Mouse (Mus musculus) CH12.LX (cell line): ENCODE data around the gene Hsf5. TPM values are rescaled to one million over a fixed set of nuclear protein-coding genes. Genes with fewer than 3 reads are reported as not detected.

ENCODE experiments used
- DNase-seq: peaks from one replicate; pipeline ENCODE4 v3.0.0-alpha.2; 2013; ENCODE audit errors: extremely low read depth
- H3K27ac ChIP-seq: 2 replicates; pipeline ENCODE4 v1.5.1; 2012; ENCODE audit warnings: low read depth, mild to moderate bottlenecking, control low read depth, moderate library complexity; ENCODE audit not compliant: insufficient read depth
- H3K27me3 ChIP-seq: replicated peaks from 2 replicates; pipeline ENCODE3; 2012; ENCODE audit warnings: inconsistent platforms
- H3K36me3 ChIP-seq, 2 experiments: replicated peaks in 1 of 2; 2 replicates each; pipeline versions ENCODE3 to v1.6.1; 2012; ENCODE audit warnings: inconsistent platforms in 1 of 2, low read length in 1 of 2, mild to moderate bottlenecking in 1 of 2, mixed read lengths in 1 of 2, moderate library complexity in 1 of 2; ENCODE audit not compliant: control insufficient read depth in 1 of 2, insufficient read depth in 1 of 2
- H3K4me1 ChIP-seq, 2 experiments: 2 replicates each; pipeline ENCODE4 v1.6.1; 2012; ENCODE audit warnings: inconsistent platforms in 1 of 2, moderate library complexity in 1 of 2; ENCODE audit not compliant: insufficient read depth in 2 of 2, control insufficient read depth in 1 of 2
- H3K4me2 ChIP-seq: 2 replicates; pipeline ENCODE4 v1.6.1; 2012; ENCODE audit warnings: low read depth, mild to moderate bottlenecking, control low read depth; ENCODE audit not compliant: poor library complexity, insufficient read depth, severe bottlenecking
- H3K4me3 ChIP-seq, 3 experiments: fragments of 150-350 bp in 1 of 3; sonication (generic) in 1 of 3; replicated peaks in 1 of 3; 2 replicates each; pipeline versions ENCODE3 to v1.5.1; 2011 to 2012; ENCODE audit warnings: low read depth in 2 of 3, low read length in 2 of 3, mild to moderate bottlenecking in 2 of 3, moderate library complexity in 2 of 3, control low read depth in 1 of 3, improper control_type of control experiment in 1 of 3, inconsistent platforms in 1 of 3, mixed read lengths in 1 of 3; ENCODE audit not compliant: poor library complexity in 1 of 3
- H3K79me2 ChIP-seq: replicated peaks from 2 replicates; pipeline ENCODE4 v1.6.1; 2012; ENCODE audit warnings: mild to moderate bottlenecking, moderate library complexity; ENCODE audit not compliant: control insufficient read depth, poor library complexity, insufficient read depth, severe bottlenecking; ENCODE audit errors: extremely low read depth
- H3K9ac ChIP-seq: 2 replicates; pipeline ENCODE4 v1.6.1; 2012; ENCODE audit warnings: low read depth, mild to moderate bottlenecking, control low read depth, moderate library complexity; ENCODE audit not compliant: insufficient read depth
- H3K9me3 ChIP-seq: replicated peaks from 2 replicates; pipeline ENCODE3; 2012; ENCODE audit warnings: low read length, inconsistent platforms, mixed read lengths
- BHLHE40 ChIP-seq: IDR thresholded peaks from 2 replicates; pipeline ENCODE4 v1.6.1; 2011; ENCODE audit warnings: mild to moderate bottlenecking, low read depth, low read length, improper control_type of control experiment
- CHD1 ChIP-seq: IDR thresholded peaks from 2 replicates; pipeline ENCODE4 v1.6.1; 2012; ENCODE audit warnings: low read depth, low read length, improper control_type of control experiment, inconsistent platforms
- CHD2 ChIP-seq: IDR thresholded peaks from 2 replicates; pipeline ENCODE4 v1.6.1; 2011; ENCODE audit warnings: low read length, improper control_type of control experiment
- CTCF ChIP-seq, 2 experiments: IDR thresholded peaks in 1 of 2; conservative IDR thresholded peaks in 1 of 2; 2 replicates each; pipeline ENCODE4 v1.5.1; 2011 to 2012; ENCODE audit warnings: low read depth in 2 of 2, low read length in 2 of 2, improper control_type of control experiment in 1 of 2, inconsistent platforms in 1 of 2, mild to moderate bottlenecking in 1 of 2, moderate library complexity in 1 of 2
- E2F4 ChIP-seq: IDR thresholded peaks from 2 replicates; pipeline ENCODE4 v1.6.1; 2011; ENCODE audit warnings: low read depth, low read length, improper control_type of control experiment; ENCODE audit not compliant: insufficient replicate concordance
- ELF1 ChIP-seq: IDR thresholded peaks from 2 replicates; pipeline ENCODE4 v1.6.1; 2014; ENCODE audit warnings: low read depth, mild to moderate bottlenecking, inconsistent platforms, low read length, improper control_type of control experiment
- EP300 ChIP-seq: IDR thresholded peaks from 2 replicates; pipeline ENCODE4 v1.6.1; 2011; ENCODE audit warnings: low read length, improper control_type of control experiment
- ETS1 ChIP-seq: conservative IDR thresholded peaks from 2 replicates; pipeline ENCODE4 v1.6.1; 2012; ENCODE audit warnings: low read depth, mild to moderate bottlenecking, inconsistent platforms, low read length, improper control_type of control experiment, moderate library complexity
- GABPA ChIP-seq: IDR thresholded peaks from 2 replicates; pipeline ENCODE4 v1.6.1; 2012; ENCODE audit warnings: low read depth, low read length, improper control_type of control experiment, inconsistent platforms; ENCODE audit not compliant: insufficient replicate concordance
- HCFC1 ChIP-seq: IDR thresholded peaks from 2 replicates; pipeline ENCODE4 v1.6.1; 2012; ENCODE audit warnings: low read depth, mild to moderate bottlenecking, inconsistent platforms, low read length, improper control_type of control experiment
- IRF4 ChIP-seq: IDR thresholded peaks from 2 replicates; pipeline ENCODE4 v1.6.1; 2014; ENCODE audit warnings: low read depth, mild to moderate bottlenecking, inconsistent platforms, low read length, improper control_type of control experiment
- JUN ChIP-seq: IDR thresholded peaks from 2 replicates; pipeline ENCODE4 v1.6.1; 2011; ENCODE audit warnings: low read depth, mild to moderate bottlenecking, low read length, improper control_type of control experiment, moderate library complexity; ENCODE audit not compliant: insufficient read depth
- JUND ChIP-seq: conservative IDR thresholded peaks from 2 replicates; pipeline ENCODE4 v1.6.1; 2011; ENCODE audit warnings: low read depth, low read length, improper control_type of control experiment
- KAT2A ChIP-seq: IDR thresholded peaks from 2 replicates; pipeline ENCODE4 v1.6.1; 2012; ENCODE audit warnings: low read length, improper control_type of control experiment, inconsistent platforms; ENCODE audit not compliant: insufficient replicate concordance
- MEF2A ChIP-seq: IDR thresholded peaks from 2 replicates; pipeline ENCODE4 v1.6.1; 2014; ENCODE audit warnings: low read depth, mild to moderate bottlenecking, inconsistent platforms, low read length, improper control_type of control experiment, borderline replicate concordance
- MYC ChIP-seq: IDR thresholded peaks from 2 replicates; pipeline ENCODE4 v1.6.1; 2011; ENCODE audit warnings: low read depth, mild to moderate bottlenecking, improper control_type of control experiment, low read length
- NELFE ChIP-seq: IDR thresholded peaks from 2 replicates; pipeline ENCODE4 v1.6.1; 2011; ENCODE audit warnings: low read depth, low read length, improper control_type of control experiment
- PAX5 ChIP-seq: IDR thresholded peaks from 2 replicates; pipeline ENCODE4 v1.6.1; 2012; ENCODE audit warnings: low read length, inconsistent platforms, mixed read lengths
- POLR2A ChIP-seq: IDR thresholded peaks from 2 replicates; pipeline ENCODE4 v1.6.1; 2011; ENCODE audit warnings: low read depth, mild to moderate bottlenecking, improper control_type of control experiment, low read length
- POLR2AphosphoS2 ChIP-seq: IDR thresholded peaks from 2 replicates; pipeline ENCODE4 v1.6.1; 2011; ENCODE audit warnings: low read depth, low read length, improper control_type of control experiment
- RAD21 ChIP-seq: IDR thresholded peaks from 2 replicates; pipeline ENCODE4 v1.6.1; 2011; ENCODE audit warnings: low read depth, mild to moderate bottlenecking, low read length, improper control_type of control experiment, moderate library complexity
- RCOR1 ChIP-seq: conservative IDR thresholded peaks from 2 replicates; pipeline ENCODE4 v1.6.1; 2012; ENCODE audit warnings: low read depth, mild to moderate bottlenecking, inconsistent platforms, low read length, improper control_type of control experiment
- SIN3A ChIP-seq: IDR thresholded peaks from 2 replicates; pipeline ENCODE4 v1.6.1; 2012; ENCODE audit warnings: low read length, improper control_type of control experiment, inconsistent platforms
- SMC3 ChIP-seq: IDR thresholded peaks from 2 replicates; pipeline ENCODE4 v1.6.1; 2011; ENCODE audit warnings: low read depth, low read length, improper control_type of control experiment
- TBP ChIP-seq: conservative IDR thresholded peaks from 2 replicates; pipeline ENCODE4 v1.6.1; 2011; ENCODE audit warnings: low read depth, low read length, improper control_type of control experiment
- TCF12 ChIP-seq: IDR thresholded peaks from 2 replicates; pipeline ENCODE4 v1.6.1; 2014; ENCODE audit warnings: low read depth, mild to moderate bottlenecking, inconsistent platforms, low read length, improper control_type of control experiment
- UBTF ChIP-seq: IDR thresholded peaks from 2 replicates; pipeline ENCODE4 v1.6.1; 2012; ENCODE audit warnings: low read depth, mild to moderate bottlenecking, inconsistent platforms, low read length, improper control_type of control experiment, moderate library complexity
- USF1 ChIP-seq: IDR thresholded peaks from 2 replicates; pipeline ENCODE4 v1.6.1; 2014; ENCODE audit warnings: low read depth, mild to moderate bottlenecking, inconsistent platforms, low read length, improper control_type of control experiment
- USF2 ChIP-seq: conservative IDR thresholded peaks from 2 replicates; pipeline ENCODE4 v1.6.1; 2011; ENCODE audit warnings: low read depth, low read length, improper control_type of control experiment
- ZC3H11A ChIP-seq: IDR thresholded peaks from 2 replicates; pipeline ENCODE4 v1.6.1; 2012; ENCODE audit warnings: low read depth, mild to moderate bottlenecking, inconsistent platforms, low read length, improper control_type of control experiment
- ZNF384 ChIP-seq: IDR thresholded peaks from 2 replicates; pipeline ENCODE4 v1.6.1; 2012; ENCODE audit warnings: low read depth, low read length, improper control_type of control experiment, inconsistent platforms
- dilution Hi-C: fragments of 300-500 bp; cut with MboI; formaldehyde crosslinking; loops from 2 replicates; pipeline ENCODE4 v1.14.3; 2020; ENCODE audit warnings: low sequenced_read_pairs; ENCODE audit not compliant: extremely low pct_unique_long_range_greater_than_20kb, extremely low pct_ligation_motif_present
- in situ Hi-C: fragments of 300-500 bp; cut with MboI; formaldehyde crosslinking; loops from 3 replicates; pipeline ENCODE4 v1.14.3; 2019; ENCODE audit warnings: low sequenced_read_pairs, low pct_ligation_motif_present, low pct_unique_long_range_greater_than_20kb, mixed read lengths
- polyA plus RNA-seq: library from polyadenylated mRNA; unstranded; fragments of >175 nt; gene quantifications from 2 replicates; pipeline ENCODE4 v1.2.1, GENCODE M21; 2012; ENCODE audit warnings: low read depth; ENCODE audit not compliant: insufficient read length
- total RNA-seq, 2 experiments: library from RNA; depleted of rRNA; stranded (reverse); fragments of 300-350 nt in 1 of 2; fragments of >200 nt in 1 of 2; gene quantifications; 2 replicates each; pipeline ENCODE4 v1.2.3; 2012 to 2014

Gene Hsf5
- total and polyA plus RNA-seq, 3 experiments, result 0.04 TPM; not detected in 2

- no peaks in the 10 kb centered on the region for H3K27me3 ChIP-seq
- in situ Hi-C loops (no loop called here), dilution Hi-C loops (no loop called here)
- H3K4me1 ChIP-seq, result peaks cover 30 to 80% of the 10 kb centered on the region in 2 experiments
- peak overlapping the region; percentile 47 for H3K9ac ChIP-seq
- H3K9me3 ChIP-seq, result no peaks in the 10 kb centered on the region
- no peak overlapping the region for H3K4me3 ChIP-seq
- H3K4me2 ChIP-seq, result peak overlapping the region; percentile 98
- no peak for DNase-seq
- peaks cover 2 to 45% of the 10 kb centered on the region in 2 experiments for H3K36me3 ChIP-seq
- H3K79me2 ChIP-seq, result peaks cover 89% of the 10 kb centered on the region
- peak overlapping the region; percentile 92; the same call in 1 of the 2 replicates for H3K27ac ChIP-seq
- TF ChIP-seq E2F4 (no peak), BHLHE40 (peak; percentile 67), SIN3A (no peak), USF1 (peak; percentile 75), POLR2A (0 out of 2 replicates have a peak, but pooled peaks have one; percentile 26), USF2 (peak; percentile 81), ZNF384 (peak; percentile 66)
Observed at GRCm38 (mm10) chr11:87688478-87689203, 71.7 kb downstream of the Hsf5 start.

DNA sequence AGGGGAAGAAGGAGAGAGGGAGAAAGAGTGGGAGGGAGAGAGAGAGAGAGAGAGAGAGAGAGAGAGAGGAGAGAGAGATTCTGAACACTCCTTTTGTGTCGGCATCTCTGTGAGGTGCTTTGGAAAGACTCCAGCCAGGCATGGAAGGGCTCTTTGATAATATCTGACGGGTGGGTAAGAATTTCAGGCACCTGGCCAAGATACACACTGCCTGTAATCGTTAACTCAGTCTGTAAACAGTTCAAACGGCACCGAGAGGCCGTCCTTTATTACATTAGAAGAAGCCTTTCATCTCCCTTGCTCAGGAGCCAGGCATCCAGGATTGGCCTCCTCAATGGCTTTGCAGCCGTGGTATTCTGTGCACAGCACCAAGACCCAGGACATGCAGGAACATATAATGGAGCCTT is 72.4 kb downstream of the Hsf5 start:
- peak overlapping the region; percentile 98 for H3K4me2 ChIP-seq
- H3K9ac ChIP-seq, result peak overlapping the region; percentile 47
- peaks cover 28 to 75% of the 10 kb centered on the region in 2 experiments for H3K4me1 ChIP-seq
- in situ Hi-C loops, result no loop called here
- DNase-seq, result no peak
- dilution Hi-C loops, result no loop called here
- peak overlapping the region; percentile 40 to 48 (median 43) for H3K4me3 ChIP-seq
- peak overlapping the region; percentile 92 for H3K27ac ChIP-seq
- peaks cover 0 to 47% of the 10 kb centered on the region in 2 experiments for H3K36me3 ChIP-seq
- no peaks in the 10 kb centered on the region for H3K9me3 ChIP-seq
- H3K27me3 ChIP-seq, result no peaks in the 10 kb centered on the region
- peaks cover 90% of the 10 kb centered on the region for H3K79me2 ChIP-seq
- no peak for TF ChIP-seq BHLHE40
- TF ChIP-seq MEF2A, result 0 out of 2 replicates have a peak, but pooled peaks have one; percentile 4
- TF ChIP-seq CTCF (conservative IDR thresholded peaks at IDR 0.05 in 1 of 2, IDR thresholded peaks at IDR 0.05 in 1 of 2; ENCODE audit: low read depth in 2 of 2, low read length in 2 of 2), result no peak
- no peak for TF ChIP-seq POLR2A
- TF ChIP-seq SIN3A, result no peak
- TF ChIP-seq POLR2AphosphoS2, result no peak
- TF ChIP-seq GABPA, result no peak
- no peak for TF ChIP-seq IRF4
- TF ChIP-seq JUN, result no peak
- TF ChIP-seq SMC3, result no peak
- TF ChIP-seq TBP, result no peak
- no peak for TF ChIP-seq ELF1
- no peak for TF ChIP-seq JUND
- no peak for TF ChIP-seq ZC3H11A
- TF ChIP-seq EP300, result 0 out of 2 replicates have a peak, but pooled peaks have one; percentile 20
- TF ChIP-seq RCOR1, result no peak; the same call in 1 of the 2 replicates
- no peak for TF ChIP-seq PAX5
- TF ChIP-seq MYC, result no peak
- no peak for TF ChIP-seq UBTF
- no peak for TF ChIP-seq CHD2
- no peak for TF ChIP-seq TCF12
- TF ChIP-seq ETS1, result no peak
- no peak for TF ChIP-seq USF2
- 0 out of 2 replicates have a peak, but pooled peaks have one; percentile 9 for TF ChIP-seq NELFE
- no peak for TF ChIP-seq HCFC1
- no peak for TF ChIP-seq RAD21
- TF ChIP-seq CHD1, result no peak
- TF ChIP-seq KAT2A, result no peak
- TF ChIP-seq USF1, result no peak
